Mouse (Mus musculus) layer of hippocampus, adult 2 months (tissue): ENCODE measurements around the gene Snx6. TPM values are rescaled to one million over a fixed set of nuclear protein-coding genes. Genes with fewer than 3 reads are reported as not detected.
"Not testable (repeated sequence)": the region's sequence is repeated elsewhere in the genome, so short reads cannot be mapped to it uniquely, and the experiment has no call there.

Experiments used
- DNase-seq, 2 experiments: peaks; one replicate each; pipeline ENCODE4 v3.0.0; 2022; ENCODE audit warnings: low spot score in 2 of 2
- H3K27ac ChIP-seq: fragments of 200-600 bp; 2 replicates; pipeline ENCODE4 v1.8.1; 2022
- H3K4me3 ChIP-seq: fragments of 200-600 bp; 2 replicates; pipeline ENCODE4 v1.8.1; 2022; ENCODE audit warnings: mild to moderate bottlenecking
- CTCF ChIP-seq: fragments of 200-600 bp; conservative IDR thresholded peaks from 2 replicates; pipeline ENCODE4 v1.8.1; 2022; ENCODE audit warnings: antibody characterized with exemption, mild to moderate bottlenecking, moderate library complexity
- long read RNA-seq, 2 experiments: library from polyadenylated mRNA; stranded (forward); transcript quantifications; one replicate each; pipeline ENCODE4 v2.0.0; 2021; ENCODE audit warnings: borderline mapping rate in 2 of 2
- total RNA-seq, 2 experiments: library from RNA; stranded (reverse); gene quantifications; 2 replicates each; pipeline ENCODE4 v1.2.3; 2021

Snx6 gene
- 10 to 100 TPM; 39.7 to 48.0 TPM for total RNA-seq
- long read RNA-seq, experiment 1, transcript Snx6-201 (14 exons, 1,928 nt), result major isoform, 43 of 60 reads
- long read RNA-seq, experiment 1, partial matches to known transcripts, result 12 of 60 reads
- long read RNA-seq, experiment 1, other reads (novel, unspliced or antisense), result 5 of 60 reads
- long read RNA-seq, experiment 2, transcript Snx6-201 (14 exons, 1,928 nt), result major isoform, 48 of 71 reads
- long read RNA-seq, experiment 2, partial matches to known transcripts, result 18 of 71 reads
- long read RNA-seq, experiment 2, other reads (novel, unspliced or antisense), result 5 of 71 reads

DNA sequence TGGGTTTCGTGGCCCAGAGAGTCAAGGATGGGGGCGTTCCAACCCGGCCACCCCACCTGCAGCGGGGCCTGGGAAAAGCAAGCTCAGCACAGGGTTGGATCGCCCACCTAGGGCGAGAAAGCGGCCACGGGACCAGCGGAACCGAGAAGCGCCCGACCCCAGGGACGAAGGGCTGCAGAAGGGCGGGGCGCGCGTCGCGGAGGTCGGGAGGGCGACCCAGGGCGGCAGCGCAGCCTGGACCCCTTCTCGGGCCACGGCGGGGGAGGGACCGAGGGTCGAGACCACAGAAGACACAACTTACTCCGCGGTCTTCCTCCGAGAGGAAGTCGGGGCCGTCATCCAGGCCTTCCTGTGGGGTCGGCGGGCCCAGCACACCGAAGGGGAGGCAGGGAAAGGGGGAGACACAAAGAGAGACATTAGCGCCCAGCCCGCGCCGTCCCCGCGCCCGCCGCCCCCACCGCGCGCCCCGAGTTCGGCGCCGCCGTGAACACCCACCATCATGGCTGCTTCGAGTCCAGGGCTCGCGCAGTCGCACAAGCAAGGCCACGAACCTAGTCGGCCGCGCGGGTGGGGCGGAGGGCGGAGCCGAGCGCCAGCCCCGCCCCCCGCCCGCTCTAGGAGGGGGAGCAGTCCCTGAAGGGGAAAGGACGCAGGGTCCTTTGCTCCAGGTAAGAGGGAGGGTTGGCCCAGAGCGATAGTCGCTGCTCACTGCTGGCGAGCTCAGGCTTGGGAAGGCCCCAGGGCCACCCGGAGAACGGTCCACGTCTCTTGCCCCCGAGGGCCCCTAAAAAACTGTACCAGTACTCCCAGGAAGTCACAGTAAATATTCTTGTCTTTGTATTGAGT is at the start of gene Snx6:
Gene Snx6 (minus strand): TSS at position 551 of the 846 bp plus-strand sequence.
- Histone ChIP-seq H3K27ac (peak within 1 kb of the TSS; percentile 99), H3K4me3 (peak within 1 kb of the TSS; percentile 100)
- DNase-seq, result peak; percentile 70 to 78
- no peak for TF ChIP-seq CTCF

DNA sequence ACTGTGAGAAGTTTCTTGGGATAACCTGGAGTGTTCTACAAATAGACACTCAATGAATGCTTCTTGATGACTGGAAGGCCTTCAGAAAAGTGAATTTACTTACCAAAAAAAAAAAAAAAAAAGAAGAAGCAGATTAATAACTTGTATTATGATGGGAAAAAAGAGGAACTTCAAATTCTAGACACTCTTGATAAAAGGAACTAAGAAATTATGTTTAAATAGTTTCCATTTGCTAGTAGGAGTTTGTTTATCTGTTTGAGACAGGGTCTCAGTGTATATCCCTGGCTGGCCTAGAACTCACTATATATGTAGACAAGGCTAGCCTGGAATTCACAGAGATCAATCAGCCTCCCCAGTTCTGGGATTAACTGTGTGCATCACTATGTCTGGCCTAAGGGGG is 48.9 kb upstream of the Snx6 start:
- Histone ChIP-seq H3K27ac (no peak overlapping the region), H3K4me3 (no peak overlapping the region)
- no peak for DNase-seq
- no peak for TF ChIP-seq CTCF

DNA sequence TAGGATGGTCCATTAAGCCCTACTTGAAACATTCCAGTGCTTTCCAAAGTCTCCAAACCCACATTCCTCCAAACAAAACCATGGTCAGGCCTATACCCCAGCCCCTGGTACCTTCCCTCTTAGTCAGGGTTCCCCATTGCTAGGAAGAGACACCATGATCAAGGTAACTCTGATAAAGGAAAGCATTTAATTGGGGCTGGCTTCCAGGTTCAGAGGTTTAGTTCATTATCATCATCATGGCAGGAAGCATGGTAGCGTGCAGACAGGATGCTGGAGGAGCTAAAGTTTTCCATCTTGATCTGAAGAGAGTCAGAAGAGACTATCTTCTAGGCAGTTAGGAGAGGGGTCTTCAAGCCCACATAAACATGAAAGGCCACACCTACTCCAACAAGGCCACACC is 46.1 kb upstream of the Snx6 start:
- Histone ChIP-seq H3K27ac (no peak overlapping the region), H3K4me3 (no peak overlapping the region)
- TF ChIP-seq CTCF, result no peak
- no peak for DNase-seq

DNA sequence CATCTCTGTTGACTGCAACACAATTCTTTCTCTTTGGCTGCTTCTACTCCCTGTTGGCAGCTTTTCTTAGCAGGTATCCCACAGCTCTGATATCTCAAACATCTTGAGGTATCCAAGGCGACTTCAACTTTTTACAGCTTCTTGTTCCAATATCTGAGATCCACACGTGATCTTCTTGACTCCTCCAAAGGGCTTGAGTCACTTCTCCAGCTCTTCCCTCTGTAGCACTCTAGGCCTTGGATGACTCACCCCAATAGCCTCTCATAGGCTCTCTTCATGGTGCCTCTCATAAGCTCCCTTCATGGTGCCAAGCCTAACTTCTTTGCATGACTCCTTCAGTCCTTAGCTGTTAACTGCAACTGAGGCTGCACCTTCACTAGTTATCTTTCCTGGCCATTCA is 44.3 kb upstream of the Snx6 start:
- Histone ChIP-seq H3K4me3 (no peak overlapping the region), H3K27ac (no peak overlapping the region)
- TF ChIP-seq CTCF, result no peak
- no peak for DNase-seq

DNA sequence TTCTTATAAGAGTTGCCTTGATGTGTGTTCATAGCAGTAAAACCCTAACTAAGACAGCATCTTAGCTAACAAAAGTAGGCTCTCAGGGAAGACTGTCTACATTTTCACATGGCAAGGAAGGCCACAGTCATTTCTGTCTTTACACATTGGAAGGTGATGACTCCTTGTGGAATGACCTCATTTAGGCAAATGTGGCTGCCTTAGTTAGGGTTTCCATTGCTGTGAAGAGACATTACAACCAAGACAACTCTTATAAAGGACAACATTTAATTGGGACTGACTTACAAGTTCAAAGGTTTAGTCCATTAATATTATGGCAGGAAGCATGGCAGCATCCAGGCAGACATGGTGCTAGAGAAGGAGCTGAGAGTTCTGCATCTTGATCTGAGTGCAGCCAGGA is 43.4 kb upstream of the Snx6 start:
- Histone ChIP-seq H3K27ac (no peak overlapping the region), H3K4me3 (no peak overlapping the region)
- no peak for TF ChIP-seq CTCF
- DNase-seq, result no peak

DNA sequence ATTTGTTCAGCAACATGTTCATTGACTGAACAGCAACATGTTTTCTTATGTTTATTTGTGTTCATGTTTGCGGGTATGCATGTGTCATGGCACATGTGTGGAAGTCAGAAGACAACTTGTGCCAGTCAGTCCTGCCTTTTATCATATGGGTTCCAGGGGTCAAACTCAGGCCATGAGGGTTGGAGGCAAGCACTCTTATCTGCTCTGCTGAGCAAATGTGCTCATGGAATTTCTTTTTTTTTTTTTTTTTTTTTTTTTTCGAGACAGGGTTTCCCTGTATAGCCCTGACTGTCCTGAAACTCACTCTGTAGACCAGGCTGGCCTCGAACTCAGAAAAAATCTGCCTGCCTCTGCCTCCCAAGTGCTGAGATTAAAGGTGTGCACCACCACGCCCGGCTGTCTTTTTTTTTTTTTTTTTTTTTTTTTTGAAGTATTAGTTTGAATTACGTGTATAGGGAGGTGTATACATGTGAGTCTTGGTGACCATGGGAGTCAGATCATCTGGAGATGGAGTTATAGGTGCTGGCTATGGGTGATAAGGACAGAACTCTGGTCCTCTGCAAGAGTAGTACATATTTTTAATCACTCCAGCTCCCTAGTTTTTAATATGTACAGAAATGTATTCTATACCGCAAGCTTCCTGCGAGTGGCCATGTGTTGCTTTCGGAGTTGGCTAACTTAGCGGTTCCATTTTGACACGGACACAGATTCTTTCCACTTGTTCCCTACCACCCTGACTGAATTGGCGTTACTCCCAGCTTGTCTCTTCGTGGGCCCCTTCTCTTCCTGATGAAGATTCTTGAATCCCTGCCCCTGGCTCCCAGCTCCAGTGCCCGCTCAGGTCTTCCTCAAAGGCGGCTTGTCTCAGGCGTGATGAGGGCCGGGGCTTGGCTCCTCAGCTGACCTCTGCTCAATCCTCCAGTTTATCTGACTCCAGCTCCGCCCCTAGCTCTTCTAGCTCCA is 40.4 kb upstream of the Snx6 start:
- DNase-seq, result no peak
- TF ChIP-seq CTCF, result no peak
- Histone ChIP-seq H3K27ac (peak overlapping the region; percentile 54), H3K4me3 (no peak overlapping the region; the same call in 1 of the 2 replicates)

DNA sequence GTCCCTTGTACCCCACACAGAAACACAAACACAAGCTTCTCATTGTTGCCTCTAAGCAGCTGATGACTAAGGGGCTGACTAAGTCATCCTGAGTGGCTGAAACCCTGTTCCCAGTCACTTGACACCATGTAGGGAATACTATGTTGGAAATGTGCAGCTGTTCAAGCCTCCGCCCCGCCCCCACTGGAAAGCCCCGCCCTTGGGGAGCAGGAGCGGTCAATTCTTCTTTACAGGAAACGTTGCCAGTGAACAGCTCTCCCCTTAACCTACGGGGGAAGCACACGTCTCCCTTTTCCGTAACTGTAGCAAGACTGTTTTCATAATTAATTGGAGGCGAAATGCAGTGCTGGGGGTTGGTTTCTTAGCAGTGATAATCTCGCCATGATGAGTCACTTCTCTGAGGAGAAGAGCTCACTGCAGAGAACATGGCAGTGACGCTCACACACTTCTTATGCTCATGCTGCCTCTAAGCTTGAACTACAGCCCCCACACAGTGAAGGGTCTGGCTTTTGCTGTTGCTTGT is 39.5 kb upstream of the Snx6 start:
- Histone ChIP-seq H3K4me3 (peak overlapping the region; percentile 45), H3K27ac (peak overlapping the region; percentile 54)
- DNase-seq, result peak; percentile 63 to 73
- TF ChIP-seq CTCF, result no peak

DNA sequence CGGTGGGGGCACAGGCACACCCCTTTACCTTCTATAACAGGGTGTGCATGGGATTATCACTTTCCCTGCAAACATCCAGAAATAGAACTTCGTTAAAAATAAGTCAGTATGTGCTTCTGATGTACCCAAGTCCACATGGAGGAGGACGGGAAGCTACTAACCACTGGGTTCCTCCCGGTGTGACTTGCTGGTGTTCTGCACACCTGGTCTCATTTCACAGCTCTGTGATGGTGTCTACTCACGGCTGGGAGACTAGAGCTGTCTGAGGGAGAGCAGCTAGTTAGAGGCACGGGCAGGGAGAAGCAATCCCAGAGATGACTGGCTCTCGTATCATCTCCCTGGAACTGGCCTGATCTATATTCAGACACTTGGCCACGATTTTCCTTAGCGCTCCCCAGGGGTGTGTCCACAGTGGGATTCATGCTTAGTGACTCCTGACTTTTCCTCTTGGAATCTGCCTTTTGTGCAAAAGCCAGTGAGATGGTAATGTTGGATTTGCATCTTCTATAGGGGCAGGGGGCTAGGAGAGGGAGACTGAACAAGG is 38.4 kb upstream of the Snx6 start:
- TF ChIP-seq CTCF, result no peak
- no peak overlapping the region for H3K4me3 ChIP-seq
- peak overlapping the region; percentile 54 for H3K27ac ChIP-seq
- no peak for DNase-seq

DNA sequence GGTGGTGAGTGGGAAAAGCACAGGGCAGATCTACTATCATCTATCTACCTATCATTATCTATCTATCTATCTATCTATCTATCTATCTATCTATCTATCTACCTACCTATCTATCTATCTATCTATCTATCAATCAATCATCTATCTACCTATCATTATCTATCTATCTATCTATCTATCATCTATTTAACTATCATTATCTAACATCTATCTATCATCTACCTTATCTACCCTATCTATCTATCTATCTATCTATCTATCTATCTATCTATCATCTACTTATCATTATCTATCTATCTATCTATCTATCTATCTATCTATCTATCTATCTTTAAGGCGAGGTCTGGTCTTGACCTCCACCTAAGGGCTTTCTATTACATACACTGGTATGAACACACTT is 36.4 kb upstream of the Snx6 start:
- not testable (repeated sequence) for H3K27ac ChIP-seq, H3K4me3 ChIP-seq, DNase-seq

DNA sequence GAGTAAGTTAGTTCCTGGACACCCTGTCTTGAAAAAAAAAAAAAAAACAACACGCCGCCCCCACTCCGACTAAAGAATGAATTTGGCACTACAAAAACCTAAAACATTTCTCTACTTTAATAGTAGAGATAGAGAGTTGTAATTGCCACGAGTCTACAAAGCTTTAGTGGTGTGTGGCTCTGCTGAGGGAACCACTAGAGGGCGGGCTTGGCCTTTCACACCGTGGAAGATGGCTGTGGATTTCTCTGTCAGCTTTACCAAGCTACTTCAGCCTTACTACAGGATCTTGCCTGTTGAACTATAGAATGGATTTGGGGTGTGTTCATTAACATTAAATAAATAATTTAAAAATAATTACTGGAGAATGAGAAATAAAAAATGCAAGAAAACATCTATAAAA is 35.1 kb upstream of the Snx6 start:
- H3K27ac ChIP-seq, result no peak overlapping the region
- no peak overlapping the region for H3K4me3 ChIP-seq
- TF ChIP-seq CTCF, result peak; percentile 95
- DNase-seq, result peak; percentile 80 to 88

DNA sequence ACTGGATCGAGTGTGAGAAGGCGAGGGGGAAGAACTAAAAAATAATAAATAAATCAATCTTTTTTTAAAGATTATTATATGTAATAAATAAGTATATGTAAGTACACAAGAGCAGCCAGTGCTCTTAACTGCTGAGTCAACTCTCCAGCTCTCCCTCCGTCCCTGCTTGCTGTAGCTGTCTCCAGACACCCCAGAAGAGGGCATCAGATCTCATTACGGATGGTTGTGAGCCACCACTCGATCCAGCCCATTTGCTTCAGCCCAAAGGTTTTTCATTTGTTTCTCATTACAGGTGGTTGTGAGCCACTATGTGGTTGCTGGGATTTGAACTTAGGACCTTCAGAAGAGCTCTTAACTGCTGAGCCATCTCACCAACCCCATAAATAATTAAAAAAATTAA is 34.4 kb upstream of the Snx6 start:
- Histone ChIP-seq H3K4me3 (no peak overlapping the region), H3K27ac (no peak overlapping the region)
- no peak for DNase-seq
- no peak for TF ChIP-seq CTCF

DNA sequence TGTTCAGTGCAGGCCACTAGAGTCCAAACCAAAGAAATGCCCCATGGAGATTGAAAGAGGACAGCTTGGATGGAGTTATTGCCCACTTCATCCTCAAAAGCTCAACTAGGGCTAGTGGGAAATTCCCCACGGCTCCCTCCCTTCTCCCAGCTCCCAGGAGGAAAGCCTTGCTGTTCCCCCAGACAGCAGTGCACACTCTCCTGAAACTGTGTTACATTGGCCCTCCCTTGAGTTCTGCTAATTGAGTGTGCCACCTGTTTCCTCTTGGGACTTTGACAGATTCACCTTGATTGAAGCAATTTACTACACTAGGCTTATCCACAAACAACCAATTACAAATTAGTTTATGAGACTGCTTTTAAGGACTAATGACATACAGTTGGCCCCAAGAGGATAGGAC is 32.5 kb upstream of the Snx6 start:
- no peak for DNase-seq
- no peak overlapping the region for H3K4me3 ChIP-seq
- no peak overlapping the region for H3K27ac ChIP-seq
- TF ChIP-seq CTCF, result no peak
